In genomic region chr2:101882998-101883397, GRCm38 (mm10) we compare ENCODE assay signal across 12 mouse cellular contexts. TPM values are rescaled to one million over a fixed set of nuclear protein-coding genes. Genes with fewer than 3 reads are reported as not detected.
DNase-seq lines count a peak whose midpoint lies in the region; ATAC-seq and TF ChIP-seq lines count a peak whose summit lies in the region.
"Had no signal": no experiment of that assay in that cellular context is flagged by ENCODE, and none has a peak within 500 bp of the region (broad histone marks: within the 10 kb centered on the region; RNA-seq: fewer than 3 reads in every experiment).

Gene Prr5l, minus strand, starts transcription at chr2:101883027.

- no peak within 1 kb of the TSS for H3K4me3 ChIP-seq in forebrain, embryonic 12.5 days (replicated peaks)
- no peak within 1 kb of the TSS for H3K4me3 ChIP-seq in forebrain, embryonic 15.5 days
- H3K4me3 ChIP-seq in left cerebral cortex, adult 2 months = peak within 1 kb of the TSS; percentile 2
- H3K4me3 ChIP-seq in bone marrow macrophage, adult 2 months (ENCODE audit: insufficient read depth, low read length) = no peak within 1 kb of the TSS
- H3K4me3 ChIP-seq in intestine, embryonic 14.5 days (ENCODE audit: low read depth, low read length) = no peak within 1 kb of the TSS
- H3K4me3 ChIP-seq: erythroblast, embryonic 14.5 days had no signal

- 43% methylated on average over 3 of the region's 3 CpGs for WGBS in forebrain, embryonic 12.5 days
- 42% methylated on average over 3 of the region's 3 CpGs for WGBS in forebrain, embryonic 15.5 days
- 48% methylated on average over 3 of the region's 3 CpGs for WGBS in intestine, embryonic 14.5 days

- no peak within 1 kb of the TSS for H3K4me2 ChIP-seq in forebrain, embryonic 12.5 days
- H3K4me2 ChIP-seq in forebrain, embryonic 15.5 days (replicated peaks) = no peak within 1 kb of the TSS
- no peak within 1 kb of the TSS for H3K4me2 ChIP-seq in intestine, embryonic 14.5 days (ENCODE audit: low read length)

- no peak within 1 kb of the TSS for H3K27ac ChIP-seq in forebrain, embryonic 12.5 days
- H3K27ac ChIP-seq in forebrain, embryonic 15.5 days (replicated peaks) = no peak within 1 kb of the TSS
- peak within 1 kb of the TSS; percentile 75 for H3K27ac ChIP-seq in left cerebral cortex, adult 2 months
- peak within 1 kb of the TSS; percentile 49 for H3K27ac ChIP-seq in bone marrow macrophage, adult 2 months (ENCODE audit: insufficient read depth, low read depth, low read length)
- no peak within 1 kb of the TSS for H3K27ac ChIP-seq in intestine, embryonic 14.5 days (ENCODE audit: low read depth)
- H3K27ac ChIP-seq: liver, embryonic 14.5 days had no signal

- H3K36me3 ChIP-seq in forebrain, embryonic 12.5 days (replicated peaks) = no peaks in the 10 kb centered on the region
- no peaks in the 10 kb centered on the region for H3K36me3 ChIP-seq in forebrain, embryonic 15.5 days
- H3K36me3 ChIP-seq in intestine, embryonic 14.5 days (ENCODE audit: control insufficient read depth, insufficient read depth, low read length) = no peaks in the 10 kb centered on the region

- no peak for DNase-seq in left cerebral cortex, adult 2 months (ENCODE audit: extremely low spot score in 1 of 2, low spot score in 2 of 2)
- no peak for DNase-seq in left cerebral cortex, postnatal 14 days (ENCODE audit: low spot score in 2 of 2)
- no peak for DNase-seq in intestine, embryonic 14.5 days (ENCODE audit: low spot score)
- no peak for DNase-seq in spleen, postnatal 10 days (ENCODE audit: low spot score in 2 of 2)
- DNase-seq: kidney, adult 11 months had no signal

- 0 out of 2 replicates have a peak, but pooled peaks cover 7% of the 10 kb centered on the region for H3K27me3 ChIP-seq in forebrain, embryonic 12.5 days
- H3K27me3 ChIP-seq in forebrain, embryonic 15.5 days = no peaks in the 10 kb centered on the region
- no peaks in the 10 kb centered on the region for H3K27me3 ChIP-seq in intestine, embryonic 14.5 days (replicated peaks; ENCODE audit: control insufficient read depth, insufficient read depth, low read length)
- H3K27me3 ChIP-seq: Patski had no signal

- no peak for ATAC-seq in forebrain, embryonic 12.5 days (ENCODE audit: low FRiP score)
- no peak for ATAC-seq in forebrain, embryonic 15.5 days (replicated peaks)
- no peak for ATAC-seq in intestine, embryonic 14.5 days (replicated peaks; ENCODE audit: low FRiP score, low TSS enrichment, low read depth)
- no peak for ATAC-seq in megakaryocyte-erythroid progenitor cell, adult 5-6 weeks (replicated peaks; ENCODE audit: low FRiP score, low TSS enrichment, poor library complexity, severe bottlenecking)
- ATAC-seq: Patski had no signal

- intact Hi-C loops in left cerebral cortex, adult 2 months (cut with DNase I) = no loop called here
- intact Hi-C loops in left cerebral cortex, postnatal 14 days (cut with DNase I) = no loop called here

- H3K4me1 ChIP-seq in forebrain, embryonic 12.5 days = peaks cover 17% of the 10 kb centered on the region
- H3K4me1 ChIP-seq in forebrain, embryonic 15.5 days = peaks cover 12% of the 10 kb centered on the region
- peaks cover 38% of the 10 kb centered on the region for H3K4me1 ChIP-seq in bone marrow macrophage, adult 2 months (ENCODE audit: control insufficient read depth, insufficient read depth, low read length)
- H3K4me1 ChIP-seq in intestine, embryonic 14.5 days (replicated peaks; ENCODE audit: control insufficient read depth, insufficient read depth, low read length) = peaks cover 8% of the 10 kb centered on the region

- H3K9me3 ChIP-seq in forebrain, embryonic 12.5 days = no peaks in the 10 kb centered on the region
- H3K9me3 ChIP-seq in forebrain, embryonic 15.5 days = no peaks in the 10 kb centered on the region
- no peaks in the 10 kb centered on the region for H3K9me3 ChIP-seq in intestine, embryonic 14.5 days (ENCODE audit: control insufficient read depth, low read length)

- no peak for TF ChIP-seq POLR2A in bone marrow macrophage, adult 2 months (IDR thresholded peaks at IDR 0.05; ENCODE audit: borderline replicate concordance, low read depth, low read length)

- H3K9ac ChIP-seq in forebrain, embryonic 12.5 days = no peak within 1 kb of the TSS
- no peak within 1 kb of the TSS for H3K9ac ChIP-seq in forebrain, embryonic 15.5 days (replicated peaks)
- no peak within 1 kb of the TSS for H3K9ac ChIP-seq in intestine, embryonic 14.5 days (ENCODE audit: low read length)
- H3K9ac ChIP-seq: liver, embryonic 14.5 days had no signal

- TF ChIP-seq CTCF in left cerebral cortex, adult 2 months (IDR thresholded peaks at IDR 0.05) = no peak
- no peak for TF ChIP-seq CTCF in bone marrow macrophage, adult 2 months (IDR thresholded peaks at IDR 0.05; ENCODE audit: low read depth, low read length)

RNA-seq across cellular contexts. Expression of gene Prr5l, which starts in this region (rescaled TPM):
- 14.1 and 15.5 TPM in 2 replicates for polyA plus RNA-seq in forebrain, embryonic 12.5 days (2016; fragmentation: Nextera tagmentation; extraction: Ambion mirVana)
- polyA plus RNA-seq in forebrain, embryonic 15.5 days (2015; fragmentation: Nextera tagmentation; extraction: Ambion mirVana) = 4.9 and 6.8 TPM in 2 replicates
- 1 to 10 TPM; 5.1 to 7.7 TPM for total RNA-seq in left cerebral cortex, adult 2 months (2021)
- total RNA-seq in left cerebral cortex, postnatal 14 days (2021) = 1 to 10 TPM; 2.6 to 4.6 TPM
- polyA plus RNA-seq in bone marrow macrophage, adult 2 months (2012; ENCODE audit: insufficient read depth, insufficient read length, missing spikeins) = 3.9 and 6.0 TPM in 2 replicates
- 11.3 and 13.0 TPM in 2 replicates for polyA plus RNA-seq in intestine, embryonic 14.5 days (2014; fragmentation: Nextera tagmentation; extraction: Ambion mirVana)
- total RNA-seq in megakaryocyte-erythroid progenitor cell, adult 5-6 weeks (2014; fragmentation: Nextera tagmentation) = 2.2 and 8.0 TPM in 2 replicates
- total RNA-seq in megakaryocyte-erythroid progenitor cell, adult 5-6 weeks (2017) = 0.47 TPM in 1 of 2 replicates, not detected in the other

Comparison
In these comparisons a context has a peak if more than half of its experiments do, and no peak if none do; other contexts are left out.
1. H3K27ac ChIP-seq: peak in left cerebral cortex, adult 2 months (single experiment) and bone marrow macrophage, adult 2 months (single experiment); none in forebrain, embryonic 12.5 days (single experiment), forebrain, embryonic 15.5 days (single experiment) and intestine, embryonic 14.5 days (single experiment).